Mouse (Mus musculus): ENCODE measurements around the gene Tmem54. TPM values are rescaled to one million over a fixed set of nuclear protein-coding genes. Genes with fewer than 3 reads are reported as not detected.

Tmem54 gene
- polyA plus RNA-seq, 1 experiment from 2014 or later, result 10.6 TPM

DNA sequence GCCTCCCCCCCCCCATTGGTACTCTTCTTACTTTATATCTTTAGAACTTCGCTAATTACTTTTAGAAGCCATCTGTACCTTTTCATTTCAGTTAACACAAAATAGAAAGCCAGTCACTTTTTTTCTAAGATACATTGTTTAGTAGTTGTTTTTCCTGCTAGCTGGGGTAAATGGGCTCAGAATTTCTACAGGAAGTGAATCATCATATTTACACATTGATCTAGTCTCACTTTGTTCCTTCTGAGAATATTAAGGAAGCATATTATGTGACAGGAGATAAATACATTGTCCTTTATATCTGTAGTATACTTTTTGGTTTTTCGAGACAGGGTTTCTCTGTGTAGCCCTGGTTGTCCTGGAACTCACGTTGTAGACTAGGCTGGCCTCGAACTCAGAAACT is 36.5 kb upstream of the Tmem54 start:
- H3K27ac ChIP-seq, result no peak overlapping the region
- no peaks in the 10 kb centered on the region for H3K9me3 ChIP-seq
- no peak overlapping the region for H3K4me2 ChIP-seq
- no peak for ATAC-seq (ENCODE audit: insufficient number of reproducible peaks, insufficient read depth, low FRiP score, low TSS enrichment, low read depth)
- H3K27me3 ChIP-seq, result no peaks in the 10 kb centered on the region
- peaks cover 13% of the 10 kb centered on the region for H3K4me1 ChIP-seq
- WGBS, result 92% methylated on average over 4 of the region's 4 CpGs
- no peak overlapping the region for H3K9ac ChIP-seq
- H3K4me3 ChIP-seq, result no peak overlapping the region
- peaks cover 6% of the 10 kb centered on the region; the same call in 1 of the 2 replicates for H3K36me3 ChIP-seq

DNA sequence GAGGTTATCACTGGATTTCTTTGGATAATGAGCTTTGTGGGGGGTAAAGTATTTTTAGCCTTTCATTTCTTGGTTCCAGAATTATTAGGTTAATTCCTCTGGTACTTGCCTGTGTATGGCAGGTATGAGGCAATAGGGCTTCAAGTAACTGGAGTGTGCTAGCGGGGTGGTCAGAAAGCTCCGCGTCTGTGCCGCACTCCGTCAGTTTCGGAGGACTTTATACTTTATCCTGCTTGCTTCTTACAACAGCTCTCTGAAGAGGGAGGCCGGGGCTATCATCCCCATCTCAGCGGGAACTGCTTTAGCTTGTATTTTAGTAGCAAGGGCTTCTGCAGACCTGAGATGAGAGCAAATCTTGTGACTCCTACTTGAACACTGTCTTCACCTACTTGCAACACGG is 26.2 kb upstream of the Tmem54 start:
- no peak overlapping the region for H3K27ac ChIP-seq
- H3K4me1 ChIP-seq, result no peaks in the 10 kb centered on the region
- H3K4me2 ChIP-seq, result no peak overlapping the region
- ATAC-seq (ENCODE audit: insufficient number of reproducible peaks, insufficient read depth, low FRiP score, low TSS enrichment, low read depth), result no peak
- H3K9ac ChIP-seq, result no peak overlapping the region
- peaks cover 88% of the 10 kb centered on the region for H3K36me3 ChIP-seq
- peaks cover 12% of the 10 kb centered on the region; the same call in 1 of the 2 replicates for H3K9me3 ChIP-seq
- H3K4me3 ChIP-seq, result no peak overlapping the region
- 96% methylated on average over 9 of the region's 9 CpGs for WGBS
- H3K27me3 ChIP-seq, result no peaks in the 10 kb centered on the region

DNA sequence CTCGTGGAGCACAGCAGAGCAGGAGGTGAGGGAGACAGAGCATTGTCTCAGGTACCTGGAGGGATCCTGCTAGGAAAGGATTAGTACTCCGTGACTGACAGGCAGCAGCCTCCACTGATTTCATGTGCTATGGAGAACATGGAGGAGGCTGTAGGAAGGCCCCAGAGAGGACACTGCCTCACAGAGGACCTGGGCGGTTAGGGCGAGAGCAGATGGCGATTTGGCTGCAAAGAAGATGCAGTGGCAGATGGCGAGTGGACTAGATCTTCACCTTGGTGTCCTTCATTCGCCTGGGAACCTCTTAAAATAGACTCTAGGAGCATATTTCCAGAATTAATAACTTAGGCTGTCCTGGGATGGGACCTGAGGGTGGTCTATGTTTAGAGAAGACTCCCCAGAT is 24.3 kb upstream of the Tmem54 start:
- Histone ChIP-seq H3K4me1 (no peaks in the 10 kb centered on the region), H3K27ac (no peak overlapping the region), H3K4me2 (no peak overlapping the region), H3K9ac (no peak overlapping the region), H3K9me3 (peaks cover 12% of the 10 kb centered on the region; the same call in 1 of the 2 replicates), H3K27me3 (no peaks in the 10 kb centered on the region), H3K4me3 (no peak overlapping the region), H3K36me3 (peaks cover 77% of the 10 kb centered on the region)
- no peak for ATAC-seq (ENCODE audit: insufficient number of reproducible peaks, insufficient read depth, low FRiP score, low TSS enrichment, low read depth)
- 84% methylated on average over 7 of the region's 7 CpGs for WGBS

DNA sequence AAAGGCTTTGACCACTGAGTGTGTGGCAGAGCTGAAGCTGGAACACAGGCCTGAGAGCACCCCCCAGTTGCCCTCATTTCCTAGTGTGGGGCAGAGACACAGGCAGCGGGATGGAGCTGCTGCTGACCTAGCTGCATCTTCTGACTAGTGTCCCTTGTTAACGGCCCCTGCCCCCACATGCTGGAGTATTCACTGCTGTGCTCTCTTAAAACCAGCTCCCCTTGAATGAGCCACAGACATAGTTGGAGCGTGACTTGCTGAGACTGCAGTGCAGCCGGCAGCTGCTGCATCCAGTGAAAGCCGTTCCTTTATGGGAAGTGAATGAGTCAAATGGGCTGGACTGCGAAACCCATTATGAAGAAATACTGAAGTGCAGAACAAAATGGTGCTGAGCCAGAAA is 23.8 kb upstream of the Tmem54 start:
- H3K9ac ChIP-seq, result no peak overlapping the region
- H3K36me3 ChIP-seq, result peaks cover 73% of the 10 kb centered on the region
- peaks cover 12% of the 10 kb centered on the region; the same call in 1 of the 2 replicates for H3K9me3 ChIP-seq
- no peak overlapping the region for H3K4me2 ChIP-seq
- ATAC-seq (ENCODE audit: insufficient number of reproducible peaks, insufficient read depth, low FRiP score, low TSS enrichment, low read depth), result no peak
- H3K4me3 ChIP-seq, result no peak overlapping the region
- no peaks in the 10 kb centered on the region for H3K27me3 ChIP-seq
- no peaks in the 10 kb centered on the region for H3K4me1 ChIP-seq
- 85% methylated on average over 6 of the region's 6 CpGs for WGBS
- no peak overlapping the region; the same call in 1 of the 2 replicates for H3K27ac ChIP-seq

DNA sequence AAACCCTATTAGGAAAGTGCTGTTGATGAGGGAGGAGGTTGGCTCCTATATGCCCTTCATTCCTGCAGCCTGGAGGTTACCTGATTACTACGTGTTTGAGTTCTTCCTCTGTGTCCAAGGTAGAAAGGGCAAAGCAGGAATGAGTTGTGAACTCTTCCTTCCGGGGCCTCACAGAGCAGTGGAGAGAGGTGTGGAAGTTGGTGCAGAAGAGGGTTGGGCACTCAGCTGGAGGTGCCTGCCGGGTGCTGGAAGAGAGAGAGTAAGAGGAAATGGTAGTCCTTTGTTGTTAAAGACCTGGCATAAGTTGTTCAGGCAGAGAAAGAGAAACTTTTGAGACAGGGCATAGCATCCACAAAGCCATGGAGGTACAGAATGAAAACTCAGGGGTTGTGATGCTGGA is 23.4 kb upstream of the Tmem54 start:
- no peak for ATAC-seq (ENCODE audit: insufficient number of reproducible peaks, insufficient read depth, low FRiP score, low TSS enrichment, low read depth)
- Histone ChIP-seq H3K9me3 (peaks cover 12% of the 10 kb centered on the region; the same call in 1 of the 2 replicates), H3K27ac (no peak overlapping the region; the same call in 1 of the 2 replicates), H3K4me1 (no peaks in the 10 kb centered on the region), H3K36me3 (peaks cover 69% of the 10 kb centered on the region), H3K27me3 (no peaks in the 10 kb centered on the region), H3K4me3 (no peak overlapping the region), H3K4me2 (no peak overlapping the region), H3K9ac (no peak overlapping the region)
- WGBS, result 88% methylated on average over 3 of the region's 3 CpGs

DNA sequence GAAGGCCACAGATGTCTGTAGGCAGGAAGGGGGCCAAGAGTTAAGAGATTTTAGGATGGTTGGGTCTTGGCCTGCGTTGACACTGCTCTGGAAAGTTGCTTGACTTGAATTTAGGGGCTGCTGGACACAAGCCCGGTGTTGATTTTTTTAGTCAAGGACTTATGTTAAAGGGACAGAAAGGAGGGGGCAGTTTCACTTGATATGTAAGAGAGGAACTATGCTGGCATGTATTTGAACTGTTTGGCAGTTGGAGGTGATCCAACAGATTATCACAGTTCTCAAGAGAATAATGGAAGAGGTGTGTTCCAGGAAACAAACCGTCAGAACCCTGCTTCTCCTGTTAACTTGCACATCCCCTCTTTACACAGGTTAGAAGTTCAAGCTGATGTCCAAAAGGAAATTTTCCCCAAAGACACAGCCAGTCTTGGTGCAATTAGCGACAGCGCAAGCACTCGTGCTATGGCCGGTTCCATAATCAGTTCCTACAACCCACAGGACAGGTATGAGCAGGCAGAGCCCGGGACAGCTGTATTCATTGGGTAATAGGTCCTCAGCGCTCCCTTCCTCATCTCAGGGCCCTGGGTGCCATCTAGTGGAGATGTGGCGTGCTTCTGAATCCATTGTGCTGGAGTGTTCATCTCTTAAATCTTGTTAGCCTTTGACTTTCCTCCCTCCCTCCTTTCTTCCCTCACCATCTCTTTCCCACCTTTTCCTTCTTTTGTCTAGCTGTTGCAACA is 22.8 kb upstream of the Tmem54 start:
- Histone ChIP-seq H3K36me3 (peaks cover 63% of the 10 kb centered on the region), H3K4me2 (no peak overlapping the region), H3K27me3 (no peaks in the 10 kb centered on the region), H3K4me3 (no peak overlapping the region), H3K9me3 (peaks cover 12% of the 10 kb centered on the region; the same call in 1 of the 2 replicates), H3K9ac (no peak overlapping the region), H3K27ac (no peak overlapping the region), H3K4me1 (no peaks in the 10 kb centered on the region)
- ATAC-seq (ENCODE audit: insufficient number of reproducible peaks, insufficient read depth, low FRiP score, low TSS enrichment, low read depth), result no peak
- WGBS, result 45% methylated on average over 10 of the region's 10 CpGs

DNA sequence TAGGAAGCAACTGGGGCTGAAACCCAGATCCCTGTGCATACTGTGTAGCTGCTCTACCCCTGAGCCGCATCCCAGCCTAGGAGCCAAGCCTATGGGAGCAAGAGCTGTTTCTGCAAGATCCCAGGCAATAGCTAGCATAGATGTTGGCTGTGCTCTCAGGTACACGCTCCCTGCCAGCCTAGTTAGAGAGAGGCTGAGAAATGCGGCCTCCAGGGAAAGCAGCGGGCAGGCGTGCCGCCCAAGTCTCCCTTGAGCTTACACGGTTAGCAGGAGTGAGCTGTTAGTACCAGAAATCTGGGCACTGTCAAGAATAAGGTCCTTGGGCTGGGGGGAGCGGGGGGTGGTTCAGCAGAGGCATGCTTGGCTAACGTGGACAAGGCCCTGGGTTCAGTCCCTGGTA is 20.5 kb upstream of the Tmem54 start:
- H3K9ac ChIP-seq, result no peak overlapping the region
- H3K27ac ChIP-seq, result no peak overlapping the region
- no peaks in the 10 kb centered on the region for H3K9me3 ChIP-seq
- H3K4me2 ChIP-seq, result no peak overlapping the region
- no peak for ATAC-seq (ENCODE audit: insufficient number of reproducible peaks, insufficient read depth, low FRiP score, low TSS enrichment, low read depth)
- H3K36me3 ChIP-seq, result peaks cover 39% of the 10 kb centered on the region
- no peak overlapping the region for H3K4me3 ChIP-seq
- H3K27me3 ChIP-seq, result no peaks in the 10 kb centered on the region
- WGBS, result 89% methylated on average over 9 of the region's 9 CpGs
- H3K4me1 ChIP-seq, result no peaks in the 10 kb centered on the region

DNA sequence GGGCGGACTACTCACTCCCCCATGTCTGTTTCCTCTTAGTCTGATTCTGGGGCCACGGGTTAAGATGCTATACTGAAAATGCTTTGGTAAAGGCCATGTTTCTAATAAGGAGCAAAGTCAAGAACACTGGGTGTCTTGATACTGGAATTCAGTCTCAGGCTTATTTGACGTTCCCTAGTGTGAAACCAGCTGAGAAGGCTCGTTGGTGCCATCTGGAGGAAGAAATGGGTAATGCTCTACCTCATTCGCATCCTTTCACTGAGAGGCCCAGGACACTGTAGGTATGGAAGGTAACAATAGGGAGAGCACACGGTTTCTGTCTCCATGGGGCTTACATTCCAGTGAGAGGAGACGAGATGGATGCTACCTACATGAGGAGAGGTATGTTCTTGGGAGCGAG is 19.3 kb upstream of the Tmem54 start:
- Histone ChIP-seq H3K27ac (no peak overlapping the region), H3K36me3 (peaks cover 27% of the 10 kb centered on the region), H3K27me3 (no peaks in the 10 kb centered on the region), H3K4me3 (no peak overlapping the region), H3K4me2 (no peak overlapping the region), H3K9me3 (no peaks in the 10 kb centered on the region), H3K4me1 (no peaks in the 10 kb centered on the region), H3K9ac (no peak overlapping the region)
- ATAC-seq (ENCODE audit: insufficient number of reproducible peaks, insufficient read depth, low FRiP score, low TSS enrichment, low read depth), result peak; percentile 59; the same call in 1 of the 2 replicates
- WGBS, result 26% methylated on average over 8 of the region's 8 CpGs

DNA sequence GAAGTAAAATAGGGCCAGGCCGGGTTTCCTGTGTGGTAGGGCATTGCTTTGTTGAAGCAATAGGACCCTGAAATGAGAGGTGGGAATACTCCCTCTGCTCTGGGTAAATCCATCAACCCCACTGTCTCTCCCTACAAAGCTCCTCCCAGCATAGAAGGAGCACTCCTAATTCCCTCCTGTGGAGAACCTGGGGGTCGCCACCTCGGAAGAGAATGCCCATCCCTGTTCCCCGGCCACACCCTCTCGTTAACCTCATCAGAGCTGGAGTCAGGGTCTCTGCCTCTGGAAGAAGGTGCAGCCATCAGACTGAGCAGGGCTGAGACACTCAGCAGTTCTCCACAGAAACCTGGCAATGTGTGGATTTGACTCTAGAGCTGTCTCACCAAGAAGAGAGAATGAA is 17.5 kb upstream of the Tmem54 start:
- Histone ChIP-seq H3K4me2 (no peak overlapping the region), H3K27me3 (no peaks in the 10 kb centered on the region), H3K9me3 (no peaks in the 10 kb centered on the region), H3K27ac (no peak overlapping the region), H3K4me1 (peaks cover 3% of the 10 kb centered on the region; the same call in 1 of the 2 replicates), H3K4me3 (no peak overlapping the region), H3K9ac (no peak overlapping the region), H3K36me3 (peaks cover 17% of the 10 kb centered on the region)
- ATAC-seq (ENCODE audit: insufficient number of reproducible peaks, insufficient read depth, low FRiP score, low TSS enrichment, low read depth), result no peak
- 50% methylated on average over 5 of the region's 5 CpGs for WGBS

DNA sequence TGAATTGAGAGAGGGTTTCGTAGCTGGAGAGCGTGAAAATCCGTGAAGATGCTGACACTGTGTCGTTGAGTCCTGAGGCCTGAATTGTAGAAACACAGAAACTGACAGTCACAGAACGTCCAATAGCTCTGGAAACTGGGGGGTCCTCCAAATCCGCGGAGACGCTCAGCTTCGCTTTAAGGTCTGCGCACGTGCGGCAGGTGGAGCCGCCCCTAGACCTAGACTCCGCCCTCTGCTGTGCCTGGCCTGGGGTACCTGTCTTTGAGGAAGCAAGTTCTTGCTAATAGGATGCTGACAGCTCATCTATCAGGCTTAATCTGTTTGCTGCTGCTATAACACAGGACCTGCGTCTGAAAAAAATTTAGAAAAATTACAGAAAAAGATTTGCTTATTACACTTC is 10.1 kb upstream of the Tmem54 start:
- Histone ChIP-seq H3K27ac (no peak overlapping the region), H3K4me2 (peak overlapping the region; percentile 16; the same call in 1 of the 2 replicates), H3K9me3 (no peaks in the 10 kb centered on the region), H3K4me1 (peaks cover 3% of the 10 kb centered on the region; the same call in 1 of the 2 replicates), H3K36me3 (no peaks in the 10 kb centered on the region), H3K27me3 (0 out of 2 replicates have a peak, but pooled peaks cover 4% of the 10 kb centered on the region), H3K4me3 (no peak overlapping the region), H3K9ac (no peak overlapping the region)
- no peak for ATAC-seq (ENCODE audit: insufficient number of reproducible peaks, insufficient read depth, low FRiP score, low TSS enrichment, low read depth)
- WGBS, result 27% methylated on average over 15 of the region's 15 CpGs

DNA sequence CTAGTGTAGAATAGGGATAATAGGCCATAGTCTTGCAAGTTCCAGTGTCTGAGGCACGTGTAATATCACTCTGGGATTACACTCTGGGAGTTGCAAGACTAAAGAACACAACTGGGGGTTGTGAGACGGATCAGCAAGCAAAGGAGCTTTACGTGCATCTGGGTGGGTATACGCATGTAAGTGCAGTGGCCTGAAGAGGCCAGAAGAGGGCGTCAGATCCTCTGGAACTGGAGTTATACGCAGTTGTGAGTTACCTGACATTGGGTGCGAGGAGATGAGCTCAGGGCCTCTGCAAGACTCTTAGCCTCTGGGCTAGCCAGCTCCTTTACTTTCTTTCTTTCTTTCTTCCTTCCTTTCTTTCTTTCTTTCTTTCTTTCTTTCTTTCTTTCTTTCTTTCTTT is 8.3 kb upstream of the Tmem54 start:
- H3K4me2 ChIP-seq, result no peak overlapping the region
- ATAC-seq (ENCODE audit: insufficient number of reproducible peaks, insufficient read depth, low FRiP score, low TSS enrichment, low read depth), result no peak
- H3K4me1 ChIP-seq, result peaks cover 3% of the 10 kb centered on the region; the same call in 1 of the 2 replicates
- no peak overlapping the region for H3K4me3 ChIP-seq
- H3K9me3 ChIP-seq, result no peaks in the 10 kb centered on the region
- H3K36me3 ChIP-seq, result no peaks in the 10 kb centered on the region
- H3K27me3 ChIP-seq, result 0 out of 2 replicates have a peak, but pooled peaks cover 4% of the 10 kb centered on the region
- no peak overlapping the region for H3K9ac ChIP-seq
- 70% methylated on average over 7 of the region's 7 CpGs for WGBS
- H3K27ac ChIP-seq, result no peak overlapping the region

DNA sequence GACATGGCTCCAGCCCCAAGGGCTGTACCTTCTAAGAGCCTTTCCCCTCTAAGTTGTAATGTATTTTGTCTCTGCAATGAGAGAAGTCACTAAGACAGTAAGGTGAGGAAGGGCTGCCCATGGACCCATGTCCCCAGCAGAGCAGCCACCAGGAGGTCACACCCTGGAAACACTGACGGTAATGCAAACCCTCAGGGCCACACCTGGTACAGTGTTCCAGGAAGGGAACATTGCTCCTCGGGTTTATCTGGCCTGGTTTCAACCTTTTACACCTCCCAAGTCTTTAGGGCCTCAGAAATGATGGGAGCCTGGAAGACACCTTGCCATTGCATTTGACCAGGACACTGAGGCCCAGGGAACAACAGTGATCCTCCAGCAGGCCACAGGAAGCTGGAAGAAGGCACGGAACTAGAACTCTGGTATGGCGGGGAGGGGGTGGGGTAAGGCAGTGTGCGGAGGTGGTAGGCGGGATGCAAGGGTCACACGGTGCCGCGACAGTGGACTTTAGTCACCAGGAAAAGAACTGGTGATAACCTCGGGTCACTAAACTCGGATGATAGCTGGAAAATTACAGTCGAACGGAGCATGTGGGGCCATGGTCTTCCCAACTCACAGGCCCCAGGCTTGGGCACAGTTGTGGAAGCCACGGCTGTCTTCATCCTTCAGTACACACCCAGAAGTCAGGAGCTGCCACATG is 3.1 kb upstream of the Tmem54 start:
- H3K27me3 ChIP-seq, result peaks cover 40% of the 10 kb centered on the region
- 80% methylated on average over 14 of the region's 14 CpGs for WGBS
- no peak for ATAC-seq (ENCODE audit: insufficient number of reproducible peaks, insufficient read depth, low FRiP score, low TSS enrichment, low read depth)

More for the DNA sequence above, 3.1 kb upstream of the Tmem54 start:
- Histone ChIP-seq H3K4me3 (no peak overlapping the region), H3K9me3 (no peaks in the 10 kb centered on the region), H3K4me1 (peaks cover 10% of the 10 kb centered on the region; the same call in 1 of the 2 replicates), H3K4me2 (no peak overlapping the region), H3K27ac (no peak overlapping the region), H3K36me3 (no peaks in the 10 kb centered on the region), H3K9ac (no peak overlapping the region)
